Mouse (Mus musculus) embryonic fibroblast, embryonic 13.5 days (primary cell): Measurements from ENCODE around the gene Stard13.

Source experiments
- CTCF ChIP-seq: IDR thresholded peaks from 2 replicates; pipeline ENCODE4 v1.5.1; 2011; ENCODE audit warnings: mild to moderate bottlenecking, control low read depth, low read length, moderate library complexity, borderline replicate concordance; ENCODE audit not compliant: insufficient read depth
- POLR2A ChIP-seq: IDR thresholded peaks from 2 replicates; pipeline ENCODE4 v1.6.1; 2011; ENCODE audit warnings: low read depth, mild to moderate bottlenecking, control low read depth, low read length, moderate library complexity

- TF ChIP-seq POLR2A (no peak), CTCF (no peak)
Observed at GRCm38 (mm10) chr5:151218689-151219115, 14.9 kb downstream of the Stard13 start.
